Mouse (Mus musculus) lung, postnatal 4 days (tissue): ENCODE measurements around the gene Thrap3.
"Not testable (repeated sequence)": the region's sequence is repeated elsewhere in the genome, so short reads cannot be mapped to it uniquely, and the experiment has no call there.

Experiments used
- DNase-seq, 2 experiments: peaks; one replicate each; pipeline ENCODE4 v3.0.0; 2021

Gene Thrap3

DNA sequence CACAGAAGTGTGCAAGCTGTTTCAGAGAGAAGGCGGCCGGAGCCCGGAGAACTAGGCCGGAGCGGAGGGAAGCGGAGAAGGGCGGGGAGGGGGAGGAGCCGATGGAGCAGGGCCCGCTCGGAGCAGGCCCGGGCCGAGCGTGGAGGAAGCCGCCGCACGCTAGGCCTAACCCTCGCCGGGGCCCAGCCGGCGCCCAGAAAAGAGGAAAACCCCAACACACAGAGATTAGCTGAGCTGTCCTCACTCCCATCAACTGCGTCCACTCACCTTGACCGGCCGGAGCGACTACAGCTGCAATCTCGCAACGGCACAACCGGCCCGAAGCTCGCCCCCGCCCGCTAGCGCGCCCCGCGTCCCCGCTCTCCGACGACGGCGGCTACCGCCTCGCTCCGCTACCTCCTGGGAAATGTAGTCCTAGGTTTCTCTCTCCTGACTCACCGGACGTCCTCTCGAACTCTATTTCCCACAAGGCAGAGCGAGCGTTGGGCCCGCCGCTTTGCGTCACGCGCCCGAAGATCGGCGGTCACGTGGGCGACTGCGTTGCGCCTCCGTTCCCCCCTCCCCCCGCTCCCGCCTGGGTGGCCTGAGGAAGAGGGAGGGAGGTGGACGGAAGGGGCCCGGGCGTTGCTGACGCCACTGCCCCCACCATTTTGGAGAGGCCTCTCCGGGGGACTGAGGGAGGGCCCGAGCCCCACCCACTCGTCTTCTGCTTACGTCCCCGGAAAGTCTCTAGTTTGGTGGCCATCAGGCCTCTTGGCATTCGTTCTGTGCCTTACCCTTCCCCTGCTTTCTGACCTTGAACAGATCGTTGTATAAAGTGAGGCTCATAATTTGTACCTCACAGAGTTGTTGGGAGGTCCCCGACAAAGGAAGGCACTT is at the start of gene Thrap3:
Thrap3 (minus strand) TSS at position 458 of the 879 bp plus-strand sequence.
- peak; percentile 99 to 100 for DNase-seq

- peak; percentile 78 to 85 for DNase-seq
These were observed 49.2 kb upstream of the Thrap3 start for GRCm38 (mm10) chr4:126251655-126252254.

DNA sequence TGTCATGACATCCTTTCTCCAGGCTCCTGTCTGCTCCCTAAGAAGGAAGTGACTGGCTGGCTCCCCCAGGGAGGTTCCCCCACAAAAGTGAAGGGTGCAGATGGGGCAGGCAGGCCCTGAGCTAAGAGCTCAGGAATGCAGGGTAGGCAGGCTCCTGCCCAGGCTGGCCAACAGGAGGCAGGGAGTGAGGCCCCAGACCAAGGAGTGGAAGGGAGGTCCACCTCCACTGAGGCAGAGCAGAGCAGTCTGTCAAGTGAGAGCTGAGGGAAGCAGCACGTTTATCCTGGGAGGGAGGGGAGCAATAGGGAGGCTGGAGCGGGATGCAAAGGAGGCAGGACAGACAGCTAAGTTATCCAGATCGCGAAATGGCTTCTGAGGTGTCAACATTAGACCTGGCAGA is 48.1 kb upstream of the Thrap3 start:
- DNase-seq = no peak

GRCm38 (mm10) chr4:126248261-126248868 is 45.8 kb upstream of the Thrap3 start:
- DNase-seq = no peak

GRCm38 (mm10) chr4:126246202-126246889 is 43.8 kb upstream of the Thrap3 start:
- no peak for DNase-seq

DNA sequence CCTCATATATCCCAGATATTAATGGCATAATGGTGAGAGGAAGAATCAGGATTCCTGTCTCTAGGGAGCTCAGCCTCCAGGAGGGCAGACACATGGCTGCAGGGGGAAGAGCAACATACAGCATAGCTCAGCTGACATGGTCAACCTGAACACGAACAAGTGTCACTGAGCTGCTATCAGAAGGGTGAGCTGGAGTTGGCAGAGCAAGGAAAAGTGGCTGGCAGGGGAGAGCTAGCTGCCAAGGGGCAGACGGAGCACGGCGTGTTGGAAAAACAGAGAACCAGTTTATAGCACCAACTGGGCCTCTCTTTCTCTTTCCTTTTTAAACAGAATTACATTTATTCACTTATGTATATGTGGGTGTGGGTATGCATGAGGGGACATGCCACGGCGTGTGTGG is 40.0 kb upstream of the Thrap3 start:
- no peak for DNase-seq

- DNase-seq = no peak
These were observed 39.4 kb upstream of the Thrap3 start for GRCm38 (mm10) chr4:126241956-126242355.

DNA sequence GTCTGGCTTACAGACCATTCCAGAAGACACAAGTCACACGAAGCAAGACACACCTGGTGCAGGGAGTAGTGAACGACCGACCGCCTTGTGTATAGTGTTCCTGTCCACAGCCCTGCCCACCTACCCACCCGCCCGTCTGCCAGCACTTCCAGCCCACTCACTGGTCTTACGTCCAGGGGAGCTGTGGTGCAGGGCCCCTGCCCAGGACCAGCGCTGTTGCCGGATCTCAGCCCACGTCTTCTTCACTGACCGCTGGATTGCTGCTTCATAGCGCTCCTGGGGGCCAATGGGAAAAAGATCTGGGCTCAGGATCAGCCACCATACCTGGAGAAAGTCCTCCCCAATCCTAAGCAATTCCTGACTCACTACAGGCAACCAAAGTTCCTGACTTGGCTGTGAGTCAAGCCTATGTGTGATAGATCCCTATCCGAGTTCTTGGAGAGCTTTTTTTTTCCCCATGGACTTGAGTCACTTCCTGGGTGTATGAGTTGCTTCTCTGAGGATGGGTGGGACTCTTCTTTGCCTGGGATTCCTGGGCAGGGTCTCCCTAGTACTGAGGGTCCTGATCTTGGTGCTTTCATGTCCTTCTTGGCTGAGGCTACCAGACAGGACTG is 37.4 kb upstream of the Thrap3 start:
- no peak for DNase-seq

DNA sequence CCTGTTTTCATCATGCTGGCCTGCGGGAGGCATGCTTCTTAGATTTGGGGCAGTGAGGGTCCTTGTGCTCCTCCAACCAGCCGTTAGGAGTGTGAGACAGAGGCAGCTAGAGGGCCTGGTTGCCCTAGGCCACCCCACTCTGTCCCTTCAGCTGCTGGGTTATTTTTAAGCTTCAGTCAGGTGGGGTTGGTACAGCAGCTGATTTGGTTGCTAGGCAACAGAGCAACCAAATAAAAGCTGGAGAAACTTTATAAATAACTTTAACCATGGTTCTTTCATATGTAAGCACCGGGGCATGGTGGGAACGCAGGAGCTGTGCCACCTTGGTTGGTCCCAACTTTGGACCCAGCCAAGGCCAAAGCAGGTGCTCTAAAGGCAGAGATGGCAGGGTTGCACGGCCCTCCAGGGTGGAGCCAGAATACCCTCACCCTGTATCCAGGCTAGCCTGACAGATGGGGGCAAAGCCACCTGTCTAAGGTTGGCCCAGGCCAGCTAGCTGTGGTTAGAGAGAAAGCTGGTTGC is 35.2 kb upstream of the Thrap3 start:
- DNase-seq = no peak

DNA sequence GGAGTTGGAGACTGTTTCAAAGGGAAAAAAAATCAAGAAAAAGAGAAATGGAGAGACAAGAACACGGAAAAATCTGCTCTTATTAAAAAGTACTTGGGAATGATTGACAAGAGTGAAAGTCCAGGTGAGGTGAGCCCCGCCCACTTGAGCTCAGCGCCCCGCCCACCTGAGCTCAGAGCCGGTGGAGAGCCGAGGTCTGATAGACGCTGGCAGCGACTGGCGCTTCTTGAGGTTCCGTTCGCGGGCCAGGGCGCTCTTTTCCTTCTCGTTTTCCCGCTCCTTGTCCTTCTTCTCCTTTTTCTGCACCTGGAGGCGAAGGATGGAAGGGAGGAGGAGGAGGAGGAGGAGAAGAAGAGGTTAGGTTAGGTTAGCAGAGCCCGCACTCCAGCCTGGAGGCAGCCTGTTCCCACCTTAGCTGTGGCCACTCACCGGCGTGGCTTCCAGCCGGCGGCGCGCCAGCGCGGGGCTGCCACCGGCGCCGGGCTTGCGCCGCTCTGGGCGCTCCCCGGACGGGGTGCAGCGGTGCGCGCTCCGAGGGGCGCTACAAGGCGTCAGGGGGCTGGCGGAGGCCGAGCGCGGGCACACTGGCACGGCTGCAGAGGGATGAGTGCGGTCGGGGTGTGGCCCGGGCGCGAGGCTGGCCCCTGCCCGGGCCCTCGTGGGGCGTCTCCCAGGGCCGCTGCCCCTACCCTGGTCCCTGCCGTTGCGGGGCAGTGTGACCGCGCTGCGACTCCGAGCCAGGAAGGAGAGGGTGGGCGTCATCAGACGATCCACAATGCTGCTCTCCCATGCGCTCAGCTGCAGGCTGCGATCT is 34.1 kb upstream of the Thrap3 start:
- peak; percentile 67 to 76 for DNase-seq

DNA sequence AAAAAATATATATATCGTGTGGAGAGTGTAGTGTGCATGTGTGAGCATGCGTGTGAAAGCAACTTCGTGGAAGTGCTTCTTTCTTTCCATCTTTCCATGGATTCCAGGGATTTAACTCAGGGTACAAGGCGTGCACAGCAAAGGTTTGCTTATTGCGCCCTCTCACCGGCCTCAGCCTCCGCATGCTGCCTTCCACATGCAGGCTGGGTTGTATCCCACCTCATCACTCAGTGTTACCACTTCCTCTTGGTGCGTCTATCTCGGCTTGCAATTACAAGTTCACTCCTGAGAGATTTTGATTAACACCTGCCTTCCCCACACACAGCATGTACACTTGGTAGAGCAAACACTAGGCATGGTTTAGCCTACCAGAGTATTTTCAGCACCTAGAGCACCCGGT is 32.6 kb upstream of the Thrap3 start:
- no peak for DNase-seq

GRCm38 (mm10) chr4:126234496-126235175 is 32.1 kb upstream of the Thrap3 start:
- DNase-seq = peak; percentile 69 to 79

GRCm38 (mm10) chr4:126233676-126234308 is 31.2 kb upstream of the Thrap3 start:
- no peak for DNase-seq

GRCm38 (mm10) chr4:126229900-126230299 is 27.3 kb upstream of the Thrap3 start:
- DNase-seq = no peak

- DNase-seq = no peak
These were observed 25.6 kb upstream of the Thrap3 start for GRCm38 (mm10) chr4:126228144-126228543.

DNA sequence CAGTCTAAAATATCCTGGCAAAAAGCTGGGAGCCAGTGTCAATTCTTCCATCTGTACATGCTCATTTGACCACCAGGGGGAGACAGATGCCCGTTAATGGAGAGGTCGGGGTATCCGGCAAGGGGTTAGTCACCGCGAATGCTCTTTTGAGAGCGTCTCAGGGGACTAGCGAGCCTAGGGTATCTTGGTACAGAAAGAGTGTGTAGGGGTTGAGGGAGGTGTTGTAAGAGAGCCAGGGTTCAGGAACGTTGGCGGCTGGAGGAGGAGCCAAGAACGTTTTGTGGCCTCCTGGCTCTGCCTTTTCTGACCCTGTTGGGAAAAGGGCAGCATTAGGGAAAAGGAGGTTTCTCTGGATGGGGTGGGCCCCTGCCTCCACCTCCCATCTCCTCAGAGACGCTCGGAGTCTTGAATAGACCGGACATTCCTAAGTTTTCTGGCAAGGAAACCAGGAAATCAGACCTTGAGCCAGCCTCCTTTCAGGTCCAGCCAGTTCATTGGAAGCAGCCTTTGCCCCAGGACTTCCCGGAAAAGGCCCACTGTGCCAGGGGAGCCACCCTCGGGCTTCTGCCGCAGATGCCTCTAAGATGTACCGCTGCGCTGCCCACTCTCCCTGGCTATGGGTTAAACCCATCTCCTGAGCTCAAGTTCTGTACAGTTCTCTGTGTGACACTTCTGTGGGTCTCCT is 24.7 kb upstream of the Thrap3 start:
- DNase-seq = peak; percentile 85 to 93

- no peak for DNase-seq
These were observed 24.1 kb upstream of the Thrap3 start for GRCm38 (mm10) chr4:126226640-126227039.

DNA sequence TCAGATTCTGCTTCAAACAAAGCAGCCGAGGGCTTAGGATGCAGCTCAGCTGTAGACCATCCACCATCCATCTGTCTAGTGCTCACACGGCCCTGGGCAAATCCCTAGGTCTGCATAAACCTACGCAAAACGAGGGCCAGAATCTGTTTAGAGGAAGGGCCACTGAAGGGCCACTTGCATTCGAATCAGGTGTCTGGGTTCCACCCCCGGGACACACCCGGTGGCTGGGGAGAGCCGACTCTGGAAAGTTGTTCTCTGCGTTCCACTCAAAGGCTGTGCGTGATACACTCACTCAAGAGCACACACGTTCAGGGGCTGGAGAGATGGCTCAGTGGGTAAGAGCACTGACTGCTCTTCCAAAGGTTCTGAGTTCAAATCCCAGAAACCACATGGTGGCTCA is 20.1 kb upstream of the Thrap3 start:
- DNase-seq = no peak

GRCm38 (mm10) chr4:126220045-126220444 is 17.5 kb upstream of the Thrap3 start:
- DNase-seq = no peak

DNA sequence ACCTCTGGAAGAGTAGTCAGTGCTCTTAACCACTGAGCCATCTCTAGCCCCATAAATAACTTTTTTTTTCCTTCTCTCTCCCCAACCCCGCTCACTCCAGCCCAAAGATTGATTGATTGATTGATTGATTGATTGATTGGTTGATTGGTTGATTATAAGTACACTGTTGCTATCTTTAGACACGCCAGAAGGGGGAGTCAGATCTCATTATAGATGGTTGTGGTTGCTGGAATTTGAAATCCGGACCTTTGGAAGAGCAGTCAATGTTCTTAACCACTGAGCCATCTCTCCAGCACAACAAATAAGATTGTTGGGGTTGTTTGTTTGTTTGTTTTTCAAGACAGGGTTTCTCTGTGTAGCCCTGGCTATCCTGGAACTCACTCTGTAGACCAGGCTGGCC is 17.0 kb upstream of the Thrap3 start:
- DNase-seq = not testable (repeated sequence)
